Mouse (Mus musculus): ENCODE measurements around the gene Car5b.
A peak's percentile ranks its signal among the peaks of the same experiment; 100 is the strongest.

Car5b gene

DNA sequence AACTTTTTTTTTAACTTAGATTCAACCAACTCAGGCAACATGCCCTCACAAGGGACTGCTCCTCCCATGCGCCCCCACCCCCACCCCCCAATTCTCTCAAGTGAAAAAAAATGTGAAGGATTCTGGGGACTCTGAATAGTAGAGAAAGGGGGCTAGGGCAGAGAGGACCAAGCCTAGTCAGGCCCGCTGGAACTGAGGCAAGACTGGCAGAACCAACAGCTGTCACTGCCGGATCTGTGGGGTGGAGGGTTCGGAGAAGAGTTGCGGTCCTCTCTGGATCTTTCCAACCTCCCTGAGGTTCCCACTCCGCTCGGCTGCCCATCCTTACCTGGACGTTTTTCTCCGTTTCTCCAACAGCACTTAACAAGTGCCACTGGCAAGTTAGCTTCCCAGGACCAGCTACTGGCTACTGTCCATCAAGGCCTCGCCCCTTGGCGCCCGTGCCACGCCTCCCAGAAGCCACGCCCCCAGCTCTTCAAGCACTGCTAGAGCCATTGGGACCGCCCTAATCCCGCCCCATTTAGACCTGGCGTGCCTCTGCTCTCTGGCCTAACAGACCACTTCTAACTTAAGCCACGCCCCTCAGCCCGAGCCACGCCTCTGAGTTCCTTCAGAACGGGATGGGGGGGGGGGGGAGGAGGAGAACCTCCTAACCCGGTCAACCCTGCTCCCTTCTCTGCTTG lies at the start of gene Car5b:
Gene Car5b (minus strand): TSS at position 391 of the 683 bp plus-strand sequence.
- peak; percentile 83 for DNase-seq (ENCODE audit: low read depth)

DNA sequence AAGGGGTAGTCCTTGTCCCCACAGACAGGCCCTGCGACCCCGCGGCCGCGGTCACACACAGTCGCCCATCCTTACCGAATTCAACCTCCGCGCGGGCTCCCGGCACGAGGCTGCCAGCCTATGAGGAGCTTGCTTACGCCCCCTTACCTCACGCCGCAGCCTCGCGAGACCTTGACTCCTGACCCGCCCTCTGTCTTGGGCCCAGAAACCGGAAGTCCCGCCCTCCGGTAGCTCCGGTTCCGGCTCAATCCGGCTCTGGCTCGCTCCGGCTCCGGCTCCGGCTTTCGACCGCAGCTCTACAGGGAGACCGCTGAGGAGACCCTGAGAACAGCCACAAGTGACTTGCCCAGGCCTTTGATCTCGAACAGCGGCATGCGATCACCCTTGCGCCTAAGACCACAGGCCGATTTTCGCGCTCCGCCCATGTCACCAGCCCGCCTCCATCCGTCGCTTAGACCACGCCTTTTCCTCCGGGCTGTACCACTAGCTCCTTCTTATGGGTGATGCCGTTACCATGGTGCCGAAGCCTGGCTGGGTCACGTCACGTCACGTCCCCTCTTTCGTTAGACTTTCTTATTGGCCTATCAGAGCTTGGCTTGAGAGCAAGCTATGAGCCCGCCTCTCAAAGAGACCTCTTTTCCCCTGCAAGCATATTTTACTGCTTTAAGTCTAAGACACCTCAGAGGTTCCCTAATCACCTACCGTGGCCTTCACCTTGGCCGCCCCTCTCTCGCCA lies 48.4 kb upstream of the Car5b start, which contains the start of gene Siah1b:
Gene Siah1b (minus strand): TSS at position 454 of the 736 bp plus-strand sequence.
- peak; percentile 77 for DNase-seq (ENCODE audit: low read depth)

GRCm38 (mm10) chrX:164068968-164069367 lies 41.2 kb upstream of the Car5b start:
- no peak for DNase-seq (ENCODE audit: low read depth)

DNA sequence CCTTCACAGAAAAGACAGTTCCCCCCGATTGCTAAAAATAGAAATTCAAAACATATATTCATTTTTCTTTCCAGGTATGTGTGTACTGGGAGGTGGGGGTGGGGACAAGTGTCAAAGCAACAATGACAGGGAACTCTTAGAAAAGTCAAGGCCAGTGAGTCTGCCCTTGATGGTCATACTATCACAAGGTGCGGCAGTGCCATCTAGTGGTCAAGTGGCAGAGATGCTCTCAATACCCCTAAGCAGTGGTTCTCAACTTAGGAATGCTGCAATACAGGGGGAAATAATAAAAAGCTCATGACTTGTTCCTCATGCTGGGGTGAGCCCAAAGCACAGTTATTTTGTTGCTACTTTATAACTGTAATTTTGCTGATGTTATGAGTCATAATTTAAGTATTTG lies 38.4 kb upstream of the Car5b start:
- peak; percentile 67 for DNase-seq (ENCODE audit: low read depth)

GRCm38 (mm10) chrX:164059070-164059469 lies 31.3 kb upstream of the Car5b start:
- DNase-seq (ENCODE audit: low read depth), result no peak

GRCm38 (mm10) chrX:164058523-164058922 lies 30.7 kb upstream of the Car5b start:
- DNase-seq (ENCODE audit: low read depth), result no peak

DNA sequence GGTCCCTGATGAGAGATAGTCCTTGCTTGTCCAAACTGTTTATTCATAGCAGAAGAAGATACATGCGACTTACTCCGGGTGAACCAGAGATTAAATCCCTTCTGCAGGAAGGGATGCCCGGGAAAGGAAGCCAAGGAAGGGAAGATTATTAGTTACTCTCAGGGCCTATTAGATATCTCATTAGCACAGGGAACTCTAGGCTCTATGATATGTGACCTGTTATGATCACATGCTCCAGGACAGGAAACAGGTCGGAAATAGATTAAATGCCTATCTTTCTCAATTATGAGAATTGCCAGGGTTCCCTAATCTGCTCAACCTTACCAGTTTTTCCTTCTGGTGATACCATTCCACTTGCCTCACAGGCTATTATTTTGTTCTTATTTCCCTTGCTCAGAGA lies 27.9 kb upstream of the Car5b start:
- DNase-seq (ENCODE audit: low read depth), result no peak

- no peak for DNase-seq (ENCODE audit: low read depth)
Measured at GRCm38 (mm10) chrX:164046736-164047135, 18.9 kb upstream of the Car5b start.

DNA sequence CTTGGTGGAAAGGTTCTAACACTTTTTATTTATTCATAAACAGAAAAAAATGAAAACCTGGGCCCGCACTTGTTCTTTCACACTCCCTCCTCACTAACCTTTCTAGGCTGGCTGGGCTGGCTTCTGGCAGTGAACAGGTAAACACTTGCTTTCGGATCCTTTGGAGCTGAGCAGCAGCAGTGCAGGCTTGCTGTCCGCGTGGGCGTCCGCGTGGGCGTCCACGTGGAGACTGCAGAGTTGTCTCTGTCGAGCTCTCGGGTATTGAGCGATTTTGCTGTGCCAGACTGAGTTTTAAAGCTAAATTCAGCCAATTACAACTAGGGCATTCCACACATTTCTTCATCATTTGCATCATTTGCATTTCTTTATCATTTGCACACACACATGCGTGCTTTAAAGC lies 14.3 kb upstream of the Car5b start:
- no peak for DNase-seq (ENCODE audit: low read depth)

GRCm38 (mm10) chrX:164038882-164039281 lies 11.1 kb upstream of the Car5b start:
- DNase-seq (ENCODE audit: low read depth), result no peak

GRCm38 (mm10) chrX:164035931-164036330 lies 8.1 kb upstream of the Car5b start:
- DNase-seq (ENCODE audit: low read depth), result no peak

GRCm38 (mm10) chrX:164035401-164035800 lies 7.6 kb upstream of the Car5b start:
- no peak for DNase-seq (ENCODE audit: low read depth)

GRCm38 (mm10) chrX:164032526-164032925 lies 4.7 kb upstream of the Car5b start:
- DNase-seq (ENCODE audit: low read depth), result no peak

- no peak for DNase-seq (ENCODE audit: low read depth)
Measured at GRCm38 (mm10) chrX:164015636-164016035, 12.2 kb downstream of the Car5b start.

GRCm38 (mm10) chrX:164014956-164015355 lies 12.8 kb downstream of the Car5b start:
- DNase-seq (ENCODE audit: low read depth), result no peak

- DNase-seq (ENCODE audit: low read depth), result no peak
Measured at GRCm38 (mm10) chrX:164013318-164013717, 14.5 kb downstream of the Car5b start.

DNA sequence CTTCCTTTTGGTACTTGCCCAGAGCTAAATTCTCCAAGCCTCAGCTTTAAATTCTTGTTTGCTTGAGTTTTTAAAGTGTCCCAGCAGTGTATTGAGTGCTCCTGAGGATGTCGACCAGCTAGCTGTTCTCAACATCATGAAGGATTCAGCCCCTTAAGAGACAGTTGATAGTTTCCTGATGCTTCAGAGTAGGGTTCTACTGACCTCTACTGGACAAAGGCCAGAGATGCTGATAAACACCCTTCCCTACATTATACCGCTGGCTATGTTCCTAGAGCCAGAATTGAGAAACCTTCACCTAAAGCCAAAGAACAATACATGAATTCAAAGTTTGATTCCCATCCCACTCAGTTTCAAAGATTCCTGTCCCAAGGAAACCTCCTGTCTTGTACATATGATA lies 23.0 kb downstream of the Car5b start:
- DNase-seq (ENCODE audit: low read depth), result peak; percentile 26

GRCm38 (mm10) chrX:163999848-164000247 lies 27.9 kb downstream of the Car5b start:
- DNase-seq (ENCODE audit: low read depth), result no peak

DNA sequence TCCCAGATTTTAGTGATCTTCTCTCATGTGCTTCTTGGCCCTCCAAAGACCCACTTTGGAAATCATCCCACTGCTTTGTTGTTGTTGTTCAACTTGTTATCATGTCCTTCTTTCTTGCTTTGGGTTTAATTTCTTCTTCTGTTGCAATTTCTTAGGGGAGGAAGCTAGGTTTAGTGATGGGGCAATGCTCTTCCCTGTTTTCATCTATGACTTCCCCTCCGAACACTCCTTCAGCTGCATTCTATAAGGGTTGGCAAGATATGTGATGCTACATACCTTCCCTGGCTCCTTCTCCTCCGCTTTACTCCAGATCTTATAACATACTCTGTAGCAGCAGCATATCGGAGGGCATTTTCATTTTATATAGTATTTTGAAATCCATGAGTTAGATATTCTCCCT lies 31.0 kb downstream of the Car5b start:
- DNase-seq (ENCODE audit: low read depth), result no peak

DNA sequence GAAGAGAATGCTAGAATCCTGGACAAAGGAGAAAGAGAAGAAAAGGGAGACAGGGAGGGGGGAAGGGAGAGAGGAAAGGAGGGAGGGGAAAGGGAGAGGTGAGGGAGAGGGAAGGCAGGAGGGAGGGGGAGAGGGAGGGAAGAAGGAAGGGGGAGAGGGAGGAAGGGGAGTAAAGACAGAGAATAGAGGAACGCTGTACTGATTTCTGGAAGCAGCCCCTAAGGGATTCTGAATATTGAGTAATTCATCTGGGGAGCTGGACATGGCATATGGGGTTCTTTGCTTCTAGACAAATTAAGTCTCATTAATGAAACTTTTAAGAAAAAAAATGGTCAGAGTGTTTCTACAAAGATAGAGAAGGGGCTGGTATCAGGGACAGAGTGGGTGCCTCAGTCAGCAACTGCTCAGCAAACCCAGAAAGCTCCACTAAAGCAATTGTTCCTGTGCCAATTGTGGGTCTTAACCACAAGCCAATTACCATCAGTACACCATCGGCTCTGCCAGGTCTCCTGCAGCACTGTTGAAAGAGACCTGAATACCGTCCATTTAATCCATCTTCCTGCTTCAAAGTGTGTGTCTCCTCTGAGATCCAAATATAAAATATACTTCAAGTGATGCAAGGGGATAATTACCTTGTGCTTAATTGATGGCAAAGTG lies 40.0 kb downstream of the Car5b start:
- DNase-seq (ENCODE audit: low read depth), result no peak

DNA sequence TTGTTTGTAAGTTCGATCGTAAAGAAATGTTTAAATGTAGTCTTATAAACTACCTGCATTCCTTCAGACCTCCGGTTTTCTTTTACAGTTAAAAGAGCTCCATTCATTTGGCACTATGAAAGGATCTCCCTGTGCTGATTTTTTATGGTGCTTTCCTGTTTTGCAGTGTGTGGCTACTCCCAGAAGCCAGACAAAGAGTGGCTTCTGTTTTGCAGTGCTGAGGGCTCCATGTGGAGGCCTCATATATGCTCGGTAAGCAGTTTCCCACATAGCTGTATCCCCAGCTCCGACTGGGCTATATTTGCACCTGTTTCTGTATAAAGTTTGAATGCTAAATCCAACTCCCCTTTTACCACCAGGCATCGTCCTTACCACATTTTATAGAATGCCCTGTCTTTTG lies 45.7 kb downstream of the Car5b start:
- DNase-seq (ENCODE audit: low read depth), result no peak

GRCm38 (mm10) chrX:163981500-163981899 lies 46.3 kb downstream of the Car5b start:
- DNase-seq (ENCODE audit: low read depth), result no peak

GRCm38 (mm10) chrX:163981092-163981491 lies 46.7 kb downstream of the Car5b start:
- peak; percentile 4 for DNase-seq (ENCODE audit: low read depth)

Measured in c-Kit-positive CD71-negative TER-119-negative erythroid progenitor cells, embryonic 14.5 days (primary cell).